Mouse (Mus musculus): ENCODE results near the gene Csnk2a2. TPM values are rescaled to one million over a fixed set of nuclear protein-coding genes. Genes with fewer than 3 reads are reported as not detected.

The Csnk2a2 gene
- polyA plus RNA-seq, 1 experiment from 2014 or later: 7.1 TPM

DNA sequence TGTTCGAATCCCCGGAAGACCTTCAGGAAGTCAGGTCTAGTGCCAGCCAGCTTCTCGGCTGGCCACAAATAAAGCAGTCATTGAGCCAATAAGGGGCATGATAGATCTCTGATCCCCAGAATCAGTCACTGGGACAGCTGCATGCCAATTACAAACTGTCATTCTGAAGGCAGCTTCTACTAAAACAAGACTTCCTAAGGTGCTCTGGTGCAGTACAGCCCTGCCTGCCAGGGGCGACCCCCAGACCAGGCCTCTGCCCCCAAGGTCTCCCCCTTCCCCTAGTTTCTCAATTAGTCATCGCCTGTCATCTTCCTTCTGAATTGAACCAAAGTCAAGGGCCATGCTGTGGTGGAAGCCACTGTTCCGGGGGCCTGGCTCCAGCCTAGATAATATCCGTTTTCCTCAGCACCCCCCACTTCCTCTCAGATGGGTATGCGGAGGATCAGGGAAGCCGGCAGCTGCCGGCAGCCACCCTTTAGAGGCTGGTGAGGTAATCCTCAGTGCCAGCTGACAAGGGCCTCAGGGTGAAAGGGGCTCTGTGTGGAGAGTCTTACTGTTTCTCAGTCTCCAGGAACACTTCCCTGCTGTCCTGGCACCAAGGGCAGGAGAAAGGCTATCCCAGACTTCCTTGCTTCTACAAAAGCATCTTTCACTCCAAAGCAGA lies 78.4 kb downstream of the Csnk2a2 start:
- no peak for ATAC-seq (ENCODE audit: extremely low read depth, insufficient number of reproducible peaks, low FRiP score, low TSS enrichment)
- 26% methylated on average over 10 of the region's 10 CpGs for WGBS
- H3K27ac ChIP-seq (replicated peaks): peak overlapping the region; percentile 54
- peaks cover 17% of the 10 kb centered on the region for H3K4me1 ChIP-seq
- no peaks in the 10 kb centered on the region for H3K36me3 ChIP-seq
- no peak overlapping the region for H3K4me3 ChIP-seq
- peak overlapping the region; percentile 33 for H3K9ac ChIP-seq
- H3K27me3 ChIP-seq (replicated peaks): no peaks in the 10 kb centered on the region
- H3K4me2 ChIP-seq: peak overlapping the region; percentile 24
- no peaks in the 10 kb centered on the region for H3K9me3 ChIP-seq

DNA sequence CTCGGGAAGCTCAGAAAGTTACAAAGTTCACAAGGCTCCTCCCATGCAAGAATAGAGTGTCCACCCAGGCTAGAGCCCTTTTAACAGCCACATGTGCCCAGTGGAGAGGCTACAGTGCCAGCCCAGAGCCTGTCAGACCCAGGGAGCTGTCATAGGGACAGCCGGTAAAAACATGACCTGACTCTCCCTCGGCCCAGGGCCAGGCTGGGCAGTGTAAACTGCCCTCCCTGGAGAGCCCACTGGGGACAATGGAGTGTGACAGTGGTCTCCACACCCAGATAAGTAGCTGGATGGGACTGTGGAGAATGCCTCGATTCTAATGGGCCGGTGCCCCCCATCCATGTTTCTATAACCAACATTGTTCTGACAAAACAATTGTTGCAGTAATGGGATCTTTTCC lies 80.3 kb downstream of the Csnk2a2 start:
- H3K9ac ChIP-seq: no peak overlapping the region
- H3K4me1 ChIP-seq: peaks cover 17% of the 10 kb centered on the region
- H3K27me3 ChIP-seq (replicated peaks): no peaks in the 10 kb centered on the region
- no peak overlapping the region; the same call in 1 of the 2 replicates for H3K27ac ChIP-seq (replicated peaks)
- WGBS: 62% methylated on average over 5 of the region's 5 CpGs
- no peak for ATAC-seq (ENCODE audit: extremely low read depth, insufficient number of reproducible peaks, low FRiP score, low TSS enrichment)
- no peak overlapping the region for H3K4me2 ChIP-seq
- H3K36me3 ChIP-seq: no peaks in the 10 kb centered on the region
- H3K4me3 ChIP-seq: no peak overlapping the region
- no peaks in the 10 kb centered on the region for H3K9me3 ChIP-seq

DNA sequence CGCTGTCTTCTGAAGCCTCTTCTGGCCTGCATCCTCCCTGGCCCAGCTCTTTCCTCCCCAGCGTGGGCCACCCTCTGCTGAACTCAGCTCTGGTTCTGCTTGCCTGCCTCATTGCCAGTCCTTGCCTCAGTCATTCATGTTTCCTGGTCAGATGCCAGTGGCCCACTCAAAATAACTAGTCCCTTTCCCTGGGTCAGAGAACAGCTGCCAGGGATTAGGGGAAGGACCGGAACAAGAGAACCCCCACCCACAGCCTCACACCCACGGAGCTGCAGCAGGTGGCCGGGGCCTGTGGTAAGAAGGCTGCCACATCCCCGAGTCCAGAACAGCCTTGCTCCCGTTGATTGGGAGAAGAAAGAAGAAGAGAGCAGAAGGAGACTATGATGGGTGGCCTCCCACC lies 88.7 kb downstream of the Csnk2a2 start:
- Histone ChIP-seq H3K9me3 (no peaks in the 10 kb centered on the region), H3K9ac (no peak overlapping the region), H3K27ac (replicated peaks) (no peak overlapping the region), H3K4me2 (no peak overlapping the region), H3K4me1 (peaks cover 18% of the 10 kb centered on the region), H3K27me3 (replicated peaks) (no peaks in the 10 kb centered on the region), H3K4me3 (no peak overlapping the region), H3K36me3 (no peaks in the 10 kb centered on the region)
- WGBS: 79% methylated on average over 7 of the region's 7 CpGs
- ATAC-seq (ENCODE audit: extremely low read depth, insufficient number of reproducible peaks, low FRiP score, low TSS enrichment): no peak

DNA sequence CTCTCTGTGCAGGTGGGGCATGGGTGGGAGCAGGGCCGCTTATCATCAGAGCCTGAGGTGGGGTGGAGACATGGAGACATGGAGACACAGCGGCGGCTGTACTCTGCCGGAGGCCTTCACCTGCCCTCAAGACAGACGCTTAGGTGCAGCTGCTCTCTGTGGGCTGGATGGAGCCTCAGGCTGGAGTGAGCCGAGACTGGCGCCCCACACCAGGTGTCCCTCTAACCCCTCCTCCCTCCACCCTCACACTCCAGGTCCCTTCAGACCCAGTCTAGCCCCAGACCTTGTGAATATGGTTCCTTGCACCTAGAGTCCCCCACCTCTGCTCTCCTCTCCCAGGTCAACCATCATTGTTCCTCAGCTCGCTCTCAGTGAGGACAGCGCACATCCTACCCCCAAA lies 90.7 kb downstream of the Csnk2a2 start:
- H3K4me1 ChIP-seq: peaks cover 38% of the 10 kb centered on the region
- no peak overlapping the region for H3K4me3 ChIP-seq
- H3K9ac ChIP-seq: no peak overlapping the region
- no peak for ATAC-seq (ENCODE audit: extremely low read depth, insufficient number of reproducible peaks, low FRiP score, low TSS enrichment)
- no peaks in the 10 kb centered on the region for H3K9me3 ChIP-seq
- H3K27me3 ChIP-seq (replicated peaks): no peaks in the 10 kb centered on the region
- WGBS: 76% methylated on average over 9 of the region's 9 CpGs
- no peak overlapping the region for H3K4me2 ChIP-seq
- no peaks in the 10 kb centered on the region for H3K36me3 ChIP-seq
- no peak overlapping the region for H3K27ac ChIP-seq (replicated peaks)

DNA sequence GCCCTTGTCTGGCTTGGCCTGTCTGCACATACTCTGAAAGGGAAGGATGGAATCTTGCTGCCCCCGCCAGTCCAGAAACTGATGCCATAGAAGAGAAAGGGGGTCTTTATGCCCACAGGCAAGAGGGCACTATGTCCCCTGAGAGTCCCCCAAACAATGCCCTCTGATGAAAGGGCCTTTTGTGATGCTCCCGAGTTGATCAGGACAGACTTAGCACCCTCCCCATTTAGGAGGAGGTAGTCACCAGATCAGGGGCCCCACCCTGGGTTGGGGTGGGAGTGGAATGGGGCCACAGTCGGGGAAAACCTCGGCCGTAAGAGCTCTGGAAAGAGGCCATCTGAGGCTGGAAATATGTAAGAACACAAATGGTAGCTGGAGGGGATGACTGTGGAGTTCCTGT lies 92.6 kb downstream of the Csnk2a2 start:
- no peak overlapping the region for H3K4me2 ChIP-seq
- no peak overlapping the region for H3K4me3 ChIP-seq
- no peaks in the 10 kb centered on the region for H3K27me3 ChIP-seq (replicated peaks)
- H3K36me3 ChIP-seq: no peaks in the 10 kb centered on the region
- WGBS: 31% methylated on average over 5 of the region's 5 CpGs
- H3K27ac ChIP-seq (replicated peaks): peak overlapping the region; percentile 59
- no peak for ATAC-seq (ENCODE audit: extremely low read depth, insufficient number of reproducible peaks, low FRiP score, low TSS enrichment)
- peak overlapping the region; percentile 12; the same call in 1 of the 2 replicates for H3K9ac ChIP-seq
- H3K9me3 ChIP-seq: no peaks in the 10 kb centered on the region
- H3K4me1 ChIP-seq: peaks cover 53% of the 10 kb centered on the region

DNA sequence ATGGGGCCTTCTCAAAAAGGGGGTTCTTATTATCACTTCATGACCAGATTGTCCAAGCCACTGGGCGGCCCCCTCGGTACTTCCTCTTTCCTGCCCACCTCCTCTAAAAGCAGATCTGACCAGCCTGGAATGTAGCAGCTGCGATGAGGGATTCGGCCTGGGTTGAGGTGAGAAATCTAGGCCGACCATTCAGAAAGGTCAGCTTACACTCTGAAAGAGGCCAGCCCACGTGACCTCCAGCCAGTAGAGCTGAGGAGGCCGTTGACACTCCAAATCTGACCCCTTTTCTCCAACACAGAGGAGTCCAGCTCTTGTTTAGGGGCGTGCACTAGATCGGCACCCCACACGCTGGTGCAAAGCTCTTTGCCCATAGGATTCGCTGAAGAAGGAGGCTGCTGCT lies 93.1 kb downstream of the Csnk2a2 start:
- no peak for ATAC-seq (ENCODE audit: extremely low read depth, insufficient number of reproducible peaks, low FRiP score, low TSS enrichment)
- WGBS: 39% methylated on average over 11 of the region's 11 CpGs
- Histone ChIP-seq H3K27me3 (replicated peaks) (no peaks in the 10 kb centered on the region), H3K27ac (replicated peaks) (peak overlapping the region; percentile 59), H3K4me1 (peaks cover 56% of the 10 kb centered on the region), H3K9me3 (no peaks in the 10 kb centered on the region), H3K36me3 (no peaks in the 10 kb centered on the region), H3K4me3 (no peak overlapping the region), H3K9ac (peak overlapping the region; percentile 12; the same call in 1 of the 2 replicates), H3K4me2 (no peak overlapping the region)

Other genes starting within 250 kb of the Csnk2a2 start
- gene Cngb1, start 183.5 kb downstream of the Csnk2a2 start, polyA plus RNA-seq (2015; fragmentation: Nextera tagmentation; extraction: Ambion mirVana): 0.47 and 0.55 TPM in 2 replicates
- 0.40 TPM in 1 of 2 replicates, not detected in the other for gene Tepp, start 179.5 kb downstream of the Csnk2a2 start, polyA plus RNA-seq (2015; fragmentation: Nextera tagmentation; extraction: Ambion mirVana)
- 5.6 and 5.9 TPM in 2 replicates for gene Zfp319, start 158.1 kb downstream of the Csnk2a2 start, polyA plus RNA-seq (2015; fragmentation: Nextera tagmentation; extraction: Ambion mirVana)
- 25.5 and 29.1 TPM in 2 replicates for gene Usb1, start 157.8 kb downstream of the Csnk2a2 start, polyA plus RNA-seq (2015; fragmentation: Nextera tagmentation; extraction: Ambion mirVana)
- gene Mmp15, start 137.8 kb downstream of the Csnk2a2 start, polyA plus RNA-seq (2015; fragmentation: Nextera tagmentation; extraction: Ambion mirVana): 42.5 and 43.4 TPM in 2 replicates
- gene Cfap20, start 55.2 kb downstream of the Csnk2a2 start, polyA plus RNA-seq (2015; fragmentation: Nextera tagmentation; extraction: Ambion mirVana): 151 and 167 TPM in 2 replicates
- gene Ccdc113, start 44.0 kb upstream of the Csnk2a2 start, polyA plus RNA-seq (2015; fragmentation: Nextera tagmentation; extraction: Ambion mirVana): 2.2 and 2.4 TPM in 2 replicates
- gene Prss54, start 86.3 kb upstream of the Csnk2a2 start, polyA plus RNA-seq (2015; fragmentation: Nextera tagmentation; extraction: Ambion mirVana): not detected in 2 replicates
- 15.7 and 16.4 TPM in 2 replicates for gene Gins3, start 143.4 kb upstream of the Csnk2a2 start, polyA plus RNA-seq (2015; fragmentation: Nextera tagmentation; extraction: Ambion mirVana)
- gene Ndrg4, start 186.9 kb upstream of the Csnk2a2 start, polyA plus RNA-seq (2015; fragmentation: Nextera tagmentation; extraction: Ambion mirVana): 256 and 289 TPM in 2 replicates
- gene Setd6, start 225.8 kb upstream of the Csnk2a2 start, polyA plus RNA-seq (2015; fragmentation: Nextera tagmentation; extraction: Ambion mirVana): 15.9 and 18.1 TPM in 2 replicates

All from heart, embryonic 13.5 days (tissue).